Mouse (Mus musculus) lung, embryonic 14.5 days (tissue): ENCODE measurements around the gene Aoc3. TPM values are rescaled to one million over a fixed set of nuclear protein-coding genes. Genes with fewer than 3 reads are reported as not detected.
"Not testable (repeated sequence)": the region's sequence is repeated elsewhere in the genome, so short reads cannot be mapped to it uniquely, and the experiment has no call there.

ENCODE experiments used
- ATAC-seq: fragments of 200-750 bp; cut with Nextera tagmentation; 2 replicates; pipeline ENCODE4 v1.8.0; 2017; ENCODE audit warnings: mild to moderate bottlenecking, moderate TSS enrichment, moderate library complexity; ENCODE audit not compliant: insufficient read depth
- DNase-seq: peaks from one replicate; pipeline ENCODE4 v3.0.0-alpha.2; 2015
- H3K27ac ChIP-seq: fragments of 300-500 bp; sonication (generic); 2 replicates; pipeline ENCODE4 v1.5.1; 2014; ENCODE audit warnings: low read depth, mild to moderate bottlenecking, moderate library complexity
- H3K27me3 ChIP-seq: fragments of 300-500 bp; sonication (generic); 2 replicates; pipeline ENCODE4 v1.6.1; 2014; ENCODE audit warnings: low read length, control low read depth; ENCODE audit not compliant: insufficient read depth
- H3K36me3 ChIP-seq: fragments of 300-500 bp; sonication (generic); 2 replicates; pipeline ENCODE4 v1.6.1; 2014; ENCODE audit warnings: control low read depth; ENCODE audit not compliant: insufficient read depth
- H3K4me1 ChIP-seq: fragments of 300-500 bp; sonication (generic); 2 replicates; pipeline ENCODE4 v1.6.1; 2014; ENCODE audit warnings: antibody characterized with exemption, control low read depth; ENCODE audit not compliant: insufficient read depth
- H3K4me2 ChIP-seq: fragments of 300-500 bp; sonication (generic); 2 replicates; pipeline ENCODE4 v1.6.1; 2014; ENCODE audit warnings: mild to moderate bottlenecking
- H3K4me3 ChIP-seq: fragments of 300-500 bp; sonication (generic); 2 replicates; pipeline ENCODE4 v1.5.1; 2014; ENCODE audit warnings: low read depth, low read length
- H3K9ac ChIP-seq: fragments of 300-500 bp; sonication (generic); 2 replicates; pipeline ENCODE4 v1.6.1; 2014
- H3K9me3 ChIP-seq: fragments of 300-500 bp; sonication (generic); 2 replicates; pipeline ENCODE4 v1.6.1; 2016; ENCODE audit warnings: low read depth, low read length, control low read depth
- CTCF ChIP-seq: IDR thresholded peaks from 2 replicates; pipeline ENCODE4 v1.5.1; 2016; ENCODE audit warnings: antibody characterized with exemption, low read depth
- WGBS: fragments of 180-500 bp; shearing (Covaris S2); extraction: QIAGEN DNeasy Blood & Tissue Kit; methylation state at CpG from one replicate; pipeline ENCODE4 v1.1.7; 2014; 5-methylcytosine and 5-hydroxymethylcytosine counted together
- microRNA-seq: library from miRNA; unstranded; fragments of <30 nt; microRNA quantifications from one replicate; pipeline ENCODE4, GENCODE M21; 2016; ENCODE audit warnings: borderline number of aligned reads
- polyA plus RNA-seq: library from polyadenylated mRNA; unstranded; fragments of >200 nt; fragmentation: Nextera tagmentation; extraction: Ambion mirVana; gene quantifications from 2 replicates; pipeline ENCODE4 v1.2.1, GENCODE M21; 2014

Aoc3 gene
- polyA plus RNA-seq, 1 experiment from 2014 or later, result 0.83 TPM

GRCm38 (mm10) chr11:101370141-101370540 is 39.7 kb downstream of the Aoc3 start:
- Histone ChIP-seq H3K4me2 (no peak overlapping the region), H3K4me3 (no peak overlapping the region), H3K27ac (no peak overlapping the region), H3K4me1 (no peaks in the 10 kb centered on the region), H3K36me3 (no peaks in the 10 kb centered on the region), H3K9me3 (no peaks in the 10 kb centered on the region), H3K9ac (no peak overlapping the region), H3K27me3 (no peaks in the 10 kb centered on the region)
- 70% methylated on average over 5 of the region's 5 CpGs for WGBS
- ATAC-seq (no peak), DNase-seq (no peak)
- TF ChIP-seq CTCF, result no peak

- Histone ChIP-seq H3K27me3 (no peaks in the 10 kb centered on the region), H3K36me3 (no peaks in the 10 kb centered on the region), H3K4me3 (no peak overlapping the region), H3K4me1 (no peaks in the 10 kb centered on the region), H3K4me2 (no peak overlapping the region), H3K9ac (no peak overlapping the region), H3K27ac (no peak overlapping the region), H3K9me3 (no peaks in the 10 kb centered on the region)
- ATAC-seq (no peak), DNase-seq (no peak)
- no peak for TF ChIP-seq CTCF
- 55% methylated on average over 7 of the region's 7 CpGs for WGBS
Observed at GRCm38 (mm10) chr11:101374421-101374938, 44.1 kb downstream of the Aoc3 start.

- H3K9me3 ChIP-seq, DNase-seq, H3K27me3 ChIP-seq, ATAC-seq, H3K9ac ChIP-seq, H3K27ac ChIP-seq, H3K36me3 ChIP-seq, H3K4me3 ChIP-seq, H3K4me1 ChIP-seq, H3K4me2 ChIP-seq: not testable (repeated sequence)
- WGBS, result 86% methylated on average over 8 of the region's 8 CpGs
Observed at GRCm38 (mm10) chr11:101378196-101378595, 47.8 kb downstream of the Aoc3 start.

GRCm38 (mm10) chr11:101378926-101379325 is 48.5 kb downstream of the Aoc3 start:
- Histone ChIP-seq H3K9me3 (no peaks in the 10 kb centered on the region), H3K4me3 (no peak overlapping the region), H3K36me3 (no peaks in the 10 kb centered on the region), H3K27me3 (no peaks in the 10 kb centered on the region), H3K4me1 (no peaks in the 10 kb centered on the region), H3K4me2 (no peak overlapping the region), H3K27ac (no peak overlapping the region), H3K9ac (no peak overlapping the region)
- ATAC-seq, result no peak
- WGBS, result 74% methylated on average over 6 of the region's 6 CpGs
- DNase-seq, result no peak
- TF ChIP-seq CTCF, result no peak

GRCm38 (mm10) chr11:101381817-101382216 is 51.4 kb downstream of the Aoc3 start:
- H3K27ac ChIP-seq, result no peak overlapping the region
- H3K9me3 ChIP-seq, result no peaks in the 10 kb centered on the region
- WGBS, result 22% methylated on average over 4 of the region's 4 CpGs
- no peak for ATAC-seq
- DNase-seq, result no peak
- H3K9ac ChIP-seq, result no peak overlapping the region
- H3K4me3 ChIP-seq, result no peak overlapping the region
- H3K36me3 ChIP-seq, result no peaks in the 10 kb centered on the region
- H3K4me2 ChIP-seq, result no peak overlapping the region
- no peaks in the 10 kb centered on the region for H3K4me1 ChIP-seq
- no peak for TF ChIP-seq CTCF
- no peaks in the 10 kb centered on the region for H3K27me3 ChIP-seq

Small RNA genes lying within 50 kb of the gene (microRNA-seq; reads per million reads assigned to microRNA genes)
- gene Gm25593, result not detected

Other genes with a start within 250 kb of the Aoc3 start
- 37.9 and 38.0 TPM in 2 replicates for gene Coasy, start 248.0 kb upstream of the Aoc3 start, polyA plus RNA-seq
- gene Mlx, start 243.3 kb upstream of the Aoc3 start, polyA plus RNA-seq, result 39.1 and 40.5 TPM in 2 replicates
- 39.9 and 44.1 TPM in 2 replicates for gene Psmc3ip, start 235.2 kb upstream of the Aoc3 start, polyA plus RNA-seq
- 9.3 and 9.4 TPM in 2 replicates for gene Retreg3, start 210.7 kb upstream of the Aoc3 start, polyA plus RNA-seq
- gene Tubg1, start 210.7 kb upstream of the Aoc3 start, polyA plus RNA-seq, result 89.8 and 96.0 TPM in 2 replicates
- gene Tubg2, start 174.7 kb upstream of the Aoc3 start, polyA plus RNA-seq, result 2.7 and 4.1 TPM in 2 replicates
- gene Cntnap1, start 160.1 kb upstream of the Aoc3 start, polyA plus RNA-seq, result 0.84 and 1.0 TPM in 2 replicates
- 15.9 and 18.0 TPM in 2 replicates for gene Plekhh3, start 159.3 kb upstream of the Aoc3 start, polyA plus RNA-seq
- 0.11 TPM in 1 of 2 replicates, not detected in the other for gene Ccr10, start 155.2 kb upstream of the Aoc3 start, polyA plus RNA-seq
- gene Ezh1, start 104.1 kb upstream of the Aoc3 start, polyA plus RNA-seq, result 17.4 and 18.9 TPM in 2 replicates
- gene Ramp2, start 84.6 kb upstream of the Aoc3 start, polyA plus RNA-seq, result 271 and 276 TPM in 2 replicates
- 132 and 139 TPM in 2 replicates for gene Vps25, start 76.9 kb upstream of the Aoc3 start, polyA plus RNA-seq
- gene Wnk4, start 70.0 kb upstream of the Aoc3 start, polyA plus RNA-seq, result 5.3 and 5.8 TPM in 2 replicates
- gene Cntd1, start 51.6 kb upstream of the Aoc3 start, polyA plus RNA-seq, result 1.0 and 1.9 TPM in 2 replicates
- 190 and 197 TPM in 2 replicates for gene Coa3, start 51.5 kb upstream of the Aoc3 start, polyA plus RNA-seq
- gene Becn1, start 28.3 kb upstream of the Aoc3 start, polyA plus RNA-seq, result 149 and 154 TPM in 2 replicates
- gene Psme3, start 14.4 kb upstream of the Aoc3 start, polyA plus RNA-seq, result 118 and 123 TPM in 2 replicates
- gene Aoc2, start 5.5 kb upstream of the Aoc3 start, polyA plus RNA-seq, result 1.5 TPM in 2 replicates
- gene G6pc, start 37.0 kb downstream of the Aoc3 start, polyA plus RNA-seq, result not detected in 2 replicates
- gene Aarsd1, start 87.0 kb downstream of the Aoc3 start, polyA plus RNA-seq, result 85.4 and 93.3 TPM in 2 replicates
- 11.0 and 12.2 TPM in 2 replicates for gene Gm27029, start 94.2 kb downstream of the Aoc3 start, polyA plus RNA-seq
- gene Rundc1, start 94.5 kb downstream of the Aoc3 start, polyA plus RNA-seq, result 16.6 and 17.4 TPM in 2 replicates
- gene Ptges3l, start 94.7 kb downstream of the Aoc3 start, polyA plus RNA-seq, result 9.3 and 11.5 TPM in 2 replicates
- 421 and 428 TPM in 2 replicates for gene Rpl27, start 111.7 kb downstream of the Aoc3 start, polyA plus RNA-seq
- 11.4 and 12.1 TPM in 2 replicates for gene Ifi35, start 117.8 kb downstream of the Aoc3 start, polyA plus RNA-seq
- gene Rnd2, start 134.4 kb downstream of the Aoc3 start, polyA plus RNA-seq, result 4.7 and 5.6 TPM in 2 replicates
- 36.3 and 38.2 TPM in 2 replicates for gene Vat1, start 135.6 kb downstream of the Aoc3 start, polyA plus RNA-seq
- 20.9 and 21.0 TPM in 2 replicates for gene Brca1, start 221.3 kb downstream of the Aoc3 start, polyA plus RNA-seq
- 59.2 and 62.4 TPM in 2 replicates for gene Nbr1, start 221.5 kb downstream of the Aoc3 start, polyA plus RNA-seq